Mouse (Mus musculus): ENCODE measurements around the gene C1qtnf6. TPM values are rescaled to one million over a fixed set of nuclear protein-coding genes. Genes with fewer than 3 reads are reported as not detected.

C1qtnf6 gene
- polyA plus RNA-seq, 1 experiment from 2014 or later = 7.3 TPM

DNA sequence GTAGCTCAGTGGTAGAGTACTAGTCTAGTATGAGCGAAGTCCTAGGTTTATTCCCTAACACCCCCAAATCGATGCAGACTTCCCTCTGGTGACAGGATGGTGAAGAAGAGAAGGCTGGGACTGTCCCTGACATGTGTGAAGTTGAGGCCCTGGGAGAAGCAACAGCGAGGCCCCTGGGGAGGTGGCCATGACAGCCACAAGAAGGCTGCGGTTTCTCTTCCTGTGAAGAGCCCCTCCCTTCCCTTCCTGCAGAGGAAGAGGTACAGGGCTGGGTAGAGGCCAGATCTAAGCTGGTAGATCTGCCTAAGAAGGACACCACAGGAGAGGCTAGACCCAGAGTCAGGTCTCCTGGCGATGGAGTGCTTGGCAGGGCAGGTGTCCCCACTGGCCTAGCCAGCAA, 32.7 kb upstream of the C1qtnf6 start:
- Histone ChIP-seq H3K27ac (replicated peaks; ENCODE audit: low read depth, low read length) (no peak overlapping the region), H3K27me3 (ENCODE audit: control insufficient read depth, insufficient read depth, low read length) (no peaks in the 10 kb centered on the region), H3K4me2 (ENCODE audit: low read length) (no peak overlapping the region), H3K4me3 (replicated peaks; ENCODE audit: low read depth, low read length) (no peak overlapping the region), H3K9me3 (ENCODE audit: control insufficient read depth, low read length) (no peaks in the 10 kb centered on the region), H3K36me3 (ENCODE audit: control insufficient read depth, insufficient read depth, low read length) (no peaks in the 10 kb centered on the region), H3K9ac (replicated peaks; ENCODE audit: low read length) (no peak overlapping the region), H3K4me1 (ENCODE audit: control insufficient read depth, insufficient read depth, low read length) (no peaks in the 10 kb centered on the region)
- DNase-seq (no peak), ATAC-seq (ENCODE audit: low FRiP score, low TSS enrichment) (no peak)
- WGBS = 85% methylated on average over 5 of the region's 5 CpGs

DNA sequence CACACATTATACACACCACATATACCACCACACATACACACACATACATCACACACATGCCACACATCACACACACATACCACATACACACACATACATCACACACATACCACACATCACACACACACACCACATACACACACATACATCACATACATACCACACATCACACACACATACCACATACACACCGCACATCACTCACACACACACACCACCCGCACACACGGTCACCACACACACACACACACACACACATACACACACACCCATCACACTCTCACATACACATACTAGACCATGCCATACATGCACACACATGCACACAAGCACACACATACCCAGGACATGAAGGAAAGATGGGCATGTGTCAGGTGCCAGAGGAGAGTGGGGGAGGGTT, 32.1 kb upstream of the C1qtnf6 start:
- 96% methylated on average over 3 of the region's 3 CpGs for WGBS

DNA sequence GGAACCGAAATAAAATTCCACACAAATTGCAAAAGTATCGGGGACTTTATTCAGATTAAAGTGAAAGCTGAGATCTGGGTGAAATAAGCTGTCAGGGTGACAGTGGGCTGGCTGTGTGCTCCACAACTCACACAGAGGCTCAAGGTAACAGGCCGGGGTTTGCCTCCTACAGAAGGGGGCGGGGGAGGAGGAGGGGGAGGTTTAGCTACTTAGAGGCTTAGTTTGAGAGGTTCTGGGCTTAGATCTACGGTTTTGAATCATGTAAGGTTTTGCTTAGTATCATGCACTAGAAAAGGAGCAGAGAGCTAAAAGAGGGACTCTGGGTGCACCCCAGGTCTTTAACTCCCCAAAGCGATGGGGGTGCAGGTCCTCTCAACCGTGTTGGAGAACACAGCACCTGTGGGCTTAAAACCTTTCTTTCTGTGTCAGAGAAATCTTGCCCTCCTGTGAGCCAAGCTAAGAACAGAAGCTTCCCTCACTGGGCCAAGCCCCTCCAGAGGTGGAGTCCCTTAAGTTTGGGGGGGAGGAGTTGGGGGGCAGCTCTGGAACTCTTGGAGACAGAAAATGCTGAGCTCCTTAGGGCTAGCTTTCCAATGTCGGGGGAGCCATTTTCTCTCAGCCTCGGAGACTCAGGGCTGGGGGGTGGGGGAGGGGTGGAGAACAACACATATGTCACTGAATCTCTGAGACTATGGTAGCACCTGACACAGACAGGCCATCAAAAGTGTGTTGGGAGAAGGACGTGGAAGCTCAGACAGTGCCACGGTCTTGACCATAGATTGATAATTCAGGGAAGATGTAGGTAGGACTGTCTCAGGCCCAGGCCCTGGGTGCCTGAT, 28.1 kb upstream of the C1qtnf6 start:
- ATAC-seq (ENCODE audit: low FRiP score, low TSS enrichment) (no peak), DNase-seq (no peak)
- 50% methylated on average over 11 of the region's 11 CpGs for WGBS
- Histone ChIP-seq H3K9ac (replicated peaks; ENCODE audit: low read length) (no peak overlapping the region), H3K27ac (replicated peaks; ENCODE audit: low read depth, low read length) (no peak overlapping the region), H3K9me3 (ENCODE audit: control insufficient read depth, low read length) (no peaks in the 10 kb centered on the region), H3K4me1 (ENCODE audit: control insufficient read depth, insufficient read depth, low read length) (no peaks in the 10 kb centered on the region), H3K4me3 (replicated peaks; ENCODE audit: low read depth, low read length) (no peak overlapping the region), H3K4me2 (ENCODE audit: low read length) (no peak overlapping the region), H3K36me3 (ENCODE audit: control insufficient read depth, insufficient read depth, low read length) (no peaks in the 10 kb centered on the region), H3K27me3 (ENCODE audit: control insufficient read depth, insufficient read depth, low read length) (no peaks in the 10 kb centered on the region)

More for the DNA sequence above, 32.1 kb upstream of the C1qtnf6 start:
- Histone ChIP-seq H3K4me2 (ENCODE audit: low read length) (no peak overlapping the region), H3K4me1 (ENCODE audit: control insufficient read depth, insufficient read depth, low read length) (no peaks in the 10 kb centered on the region), H3K4me3 (replicated peaks; ENCODE audit: low read depth, low read length) (no peak overlapping the region), H3K27ac (replicated peaks; ENCODE audit: low read depth, low read length) (no peak overlapping the region), H3K36me3 (ENCODE audit: control insufficient read depth, insufficient read depth, low read length) (no peaks in the 10 kb centered on the region), H3K9ac (replicated peaks; ENCODE audit: low read length) (no peak overlapping the region), H3K27me3 (ENCODE audit: control insufficient read depth, insufficient read depth, low read length) (no peaks in the 10 kb centered on the region), H3K9me3 (ENCODE audit: control insufficient read depth, low read length) (no peaks in the 10 kb centered on the region)
- ATAC-seq (ENCODE audit: low FRiP score, low TSS enrichment) (no peak), DNase-seq (no peak)

DNA sequence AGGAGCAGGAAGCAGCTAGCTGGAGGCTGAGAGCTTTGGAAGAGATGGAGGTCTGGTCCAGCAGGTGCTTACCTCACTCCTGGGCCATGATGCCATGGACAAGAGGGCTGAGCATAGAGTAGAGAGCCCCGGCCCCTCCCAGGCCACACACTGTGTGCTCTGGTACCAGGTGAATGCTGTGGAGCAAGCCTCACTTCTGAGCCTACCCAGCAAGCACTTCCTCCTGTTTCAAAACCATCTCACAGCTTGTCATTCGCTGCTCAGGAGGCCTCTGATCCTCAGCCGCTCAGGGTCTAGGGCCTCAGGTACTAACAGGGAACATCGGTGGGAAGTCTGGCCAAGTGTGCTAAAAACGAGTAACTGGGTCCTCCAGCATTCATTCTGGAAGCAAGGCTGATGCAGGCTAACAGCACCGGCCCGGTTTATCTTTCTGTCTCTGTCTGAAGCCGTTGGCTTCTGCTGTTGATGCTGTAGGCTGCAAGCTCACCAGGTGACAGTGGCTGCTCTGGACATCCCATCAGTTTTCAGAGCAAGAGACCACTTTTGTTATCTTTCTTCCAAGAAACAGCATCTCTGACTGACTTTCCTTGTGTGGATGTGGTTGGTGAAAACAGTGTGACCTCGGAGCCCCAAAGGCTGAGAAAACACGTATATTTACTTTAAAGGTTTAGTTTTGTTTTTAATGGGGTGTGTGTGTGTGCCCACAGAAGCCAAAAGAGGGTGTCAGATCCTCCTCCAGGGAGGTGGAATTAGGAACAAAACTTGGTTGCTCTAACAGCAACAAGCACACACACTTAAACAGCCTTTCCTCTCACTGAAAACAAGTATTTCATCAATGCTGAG, 26.7 kb upstream of the C1qtnf6 start:
- DNase-seq (no peak), ATAC-seq (ENCODE audit: low FRiP score, low TSS enrichment) (no peak)
- Histone ChIP-seq H3K27me3 (ENCODE audit: control insufficient read depth, insufficient read depth, low read length) (no peaks in the 10 kb centered on the region), H3K9ac (replicated peaks; ENCODE audit: low read length) (no peak overlapping the region), H3K4me3 (replicated peaks; ENCODE audit: low read depth, low read length) (no peak overlapping the region), H3K36me3 (ENCODE audit: control insufficient read depth, insufficient read depth, low read length) (no peaks in the 10 kb centered on the region), H3K4me2 (ENCODE audit: low read length) (no peak overlapping the region), H3K27ac (replicated peaks; ENCODE audit: low read depth, low read length) (no peak overlapping the region), H3K9me3 (ENCODE audit: control insufficient read depth, low read length) (no peaks in the 10 kb centered on the region; the same call in 1 of the 2 replicates), H3K4me1 (ENCODE audit: control insufficient read depth, insufficient read depth, low read length) (no peaks in the 10 kb centered on the region)
- 69% methylated on average over 10 of the region's 10 CpGs for WGBS

DNA sequence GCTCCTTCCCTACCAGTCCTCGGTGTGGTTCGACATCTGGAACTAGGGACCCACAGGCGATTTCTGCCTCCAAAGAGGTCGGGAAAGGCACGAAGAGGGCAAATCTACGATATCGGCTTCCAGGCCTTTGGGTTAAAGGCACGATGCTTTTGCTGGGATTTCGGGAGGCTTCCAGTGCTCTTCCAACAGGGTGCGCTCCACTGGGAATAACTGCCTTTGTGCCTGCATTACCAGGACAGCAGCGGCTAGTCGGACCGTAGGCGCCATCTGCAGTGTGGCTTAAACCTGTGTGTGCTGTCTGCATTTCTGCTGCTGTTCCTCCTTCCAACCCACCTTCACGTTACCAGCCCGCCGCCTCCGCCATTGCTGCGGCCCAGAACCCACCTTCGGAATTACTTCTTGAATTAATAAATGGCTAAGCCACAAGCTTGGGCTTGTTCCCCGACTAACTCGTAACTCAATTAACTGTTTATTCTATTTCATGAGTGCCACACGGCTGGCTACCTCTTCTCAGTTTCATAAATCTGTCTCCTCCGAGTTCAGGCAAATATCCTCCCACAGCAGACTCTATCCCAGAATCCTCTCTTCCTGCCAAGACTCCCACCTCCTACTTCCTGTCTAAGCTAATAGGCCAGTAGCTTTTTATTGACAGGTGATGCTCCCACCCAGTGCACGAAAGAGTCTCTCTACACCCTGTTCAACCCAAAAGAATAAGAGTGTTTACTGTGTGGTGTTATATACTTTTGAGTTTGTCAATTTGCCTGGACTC, 23.5 kb upstream of the C1qtnf6 start:
- no peak for ATAC-seq (ENCODE audit: low FRiP score, low TSS enrichment)

DNA sequence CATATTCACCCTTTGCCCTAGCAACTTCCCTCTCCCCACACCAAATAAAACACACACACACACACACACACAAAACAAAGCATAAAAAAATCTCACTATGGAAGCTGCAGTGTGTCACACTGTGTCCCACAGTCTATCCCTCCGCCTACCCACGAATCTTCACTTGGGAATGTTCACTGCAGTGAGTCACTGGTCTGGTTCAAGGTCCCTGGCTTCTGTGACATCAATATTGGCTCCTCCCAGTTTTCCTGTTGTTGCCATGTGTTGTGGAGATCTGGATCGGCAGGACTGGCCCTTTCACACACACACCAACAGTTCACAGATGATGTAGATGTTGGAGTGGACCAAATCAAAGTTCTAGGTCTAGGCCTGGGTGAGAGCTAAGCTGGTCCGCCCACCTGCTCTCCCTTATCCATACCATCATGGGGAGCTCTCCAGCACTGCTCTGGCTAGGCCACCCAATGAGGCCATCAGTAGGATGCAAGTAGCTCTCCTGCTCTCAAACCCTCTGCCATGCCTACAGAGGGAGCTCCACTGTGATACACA, 18.0 kb upstream of the C1qtnf6 start:
- no peak overlapping the region for H3K4me2 ChIP-seq (ENCODE audit: low read length)
- H3K4me3 ChIP-seq (replicated peaks; ENCODE audit: low read depth, low read length) = no peak overlapping the region
- peaks cover 4% of the 10 kb centered on the region for H3K9me3 ChIP-seq (ENCODE audit: control insufficient read depth, low read length)
- peaks cover 8% of the 10 kb centered on the region for H3K4me1 ChIP-seq (ENCODE audit: control insufficient read depth, insufficient read depth, low read length)
- H3K36me3 ChIP-seq (ENCODE audit: control insufficient read depth, insufficient read depth, low read length) = no peaks in the 10 kb centered on the region
- 79% methylated on average over 4 of the region's 4 CpGs for WGBS
- ATAC-seq (ENCODE audit: low FRiP score, low TSS enrichment) = no peak
- H3K27ac ChIP-seq (replicated peaks; ENCODE audit: low read depth, low read length) = no peak overlapping the region
- DNase-seq = no peak
- no peak overlapping the region for H3K9ac ChIP-seq (replicated peaks; ENCODE audit: low read length)
- H3K27me3 ChIP-seq (ENCODE audit: control insufficient read depth, insufficient read depth, low read length) = no peaks in the 10 kb centered on the region

More for the DNA sequence above, 23.5 kb upstream of the C1qtnf6 start:
- H3K36me3 ChIP-seq (ENCODE audit: control insufficient read depth, insufficient read depth, low read length) = no peaks in the 10 kb centered on the region
- DNase-seq = no peak
- no peak overlapping the region for H3K9ac ChIP-seq (replicated peaks; ENCODE audit: low read length)
- WGBS = 64% methylated on average over 25 of the region's 25 CpGs
- H3K4me3 ChIP-seq (replicated peaks; ENCODE audit: low read depth, low read length) = no peak overlapping the region
- H3K27me3 ChIP-seq (ENCODE audit: control insufficient read depth, insufficient read depth, low read length) = no peaks in the 10 kb centered on the region
- no peaks in the 10 kb centered on the region for H3K4me1 ChIP-seq (ENCODE audit: control insufficient read depth, insufficient read depth, low read length)
- H3K4me2 ChIP-seq (ENCODE audit: low read length) = 0 out of 2 replicates have a peak overlapping the region, but pooled peaks have one; percentile 0
- no peak overlapping the region for H3K27ac ChIP-seq (replicated peaks; ENCODE audit: low read depth, low read length)
- H3K9me3 ChIP-seq (ENCODE audit: control insufficient read depth, low read length) = peaks cover 4% of the 10 kb centered on the region

DNA sequence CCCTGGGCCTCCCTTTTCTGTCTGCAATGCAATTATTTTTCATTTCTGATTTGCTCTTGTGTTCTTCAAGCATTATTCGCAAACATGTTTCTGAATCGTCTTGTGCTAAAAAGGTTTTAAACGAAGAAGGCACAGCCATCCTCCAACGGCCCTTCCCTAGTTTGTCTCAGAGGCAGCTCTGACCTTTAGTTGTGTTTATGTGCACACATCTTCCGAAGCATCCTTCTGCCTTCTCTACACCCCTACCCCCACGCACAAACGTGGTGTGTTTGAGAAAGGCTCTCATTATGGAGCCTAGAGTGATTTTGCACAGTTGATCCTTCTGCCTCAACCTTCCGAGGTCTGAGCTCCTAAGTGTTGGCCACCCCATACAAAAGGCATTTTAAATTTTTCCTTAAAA, 17.5 kb upstream of the C1qtnf6 start:
- 74% methylated on average over 8 of the region's 8 CpGs for WGBS
- no peak for DNase-seq

DNA sequence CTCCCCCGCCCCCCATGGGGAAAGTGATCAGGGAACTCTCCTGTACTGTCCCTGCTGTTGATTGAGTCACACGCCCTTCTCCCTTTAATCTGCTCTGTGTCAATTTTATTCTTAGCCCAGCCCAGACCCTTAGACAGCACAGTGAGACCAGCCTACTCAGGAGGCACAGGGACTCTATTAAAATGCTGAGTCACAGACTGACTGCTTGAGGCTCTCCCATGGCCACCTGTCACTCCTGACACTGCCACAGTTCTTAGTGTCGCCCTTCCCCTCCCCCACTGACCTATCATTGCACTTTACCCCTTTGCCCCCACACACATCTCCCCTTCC, 17.1 kb upstream of the C1qtnf6 start:
- no peak for ATAC-seq (ENCODE audit: low FRiP score, low TSS enrichment)
- Histone ChIP-seq H3K9me3 (ENCODE audit: control insufficient read depth, low read length) (peaks cover 4% of the 10 kb centered on the region), H3K27ac (replicated peaks; ENCODE audit: low read depth, low read length) (no peak overlapping the region), H3K36me3 (ENCODE audit: control insufficient read depth, insufficient read depth, low read length) (no peaks in the 10 kb centered on the region), H3K4me1 (ENCODE audit: control insufficient read depth, insufficient read depth, low read length) (peaks cover 8% of the 10 kb centered on the region), H3K27me3 (ENCODE audit: control insufficient read depth, insufficient read depth, low read length) (no peaks in the 10 kb centered on the region), H3K4me2 (ENCODE audit: low read length) (no peak overlapping the region), H3K4me3 (replicated peaks; ENCODE audit: low read depth, low read length) (no peak overlapping the region), H3K9ac (replicated peaks; ENCODE audit: low read length) (no peak overlapping the region)
- no peak for DNase-seq
- 39% methylated on average over 3 of the region's 3 CpGs for WGBS

More for the DNA sequence above, 17.5 kb upstream of the C1qtnf6 start:
- Histone ChIP-seq H3K4me3 (replicated peaks; ENCODE audit: low read depth, low read length) (no peak overlapping the region), H3K4me1 (ENCODE audit: control insufficient read depth, insufficient read depth, low read length) (peaks cover 8% of the 10 kb centered on the region), H3K9me3 (ENCODE audit: control insufficient read depth, low read length) (peaks cover 4% of the 10 kb centered on the region), H3K36me3 (ENCODE audit: control insufficient read depth, insufficient read depth, low read length) (no peaks in the 10 kb centered on the region), H3K4me2 (ENCODE audit: low read length) (no peak overlapping the region), H3K27me3 (ENCODE audit: control insufficient read depth, insufficient read depth, low read length) (no peaks in the 10 kb centered on the region), H3K9ac (replicated peaks; ENCODE audit: low read length) (no peak overlapping the region), H3K27ac (replicated peaks; ENCODE audit: low read depth, low read length) (no peak overlapping the region)
- ATAC-seq (ENCODE audit: low FRiP score, low TSS enrichment) = no peak

All from midbrain, embryonic 14.5 days (tissue).